Mouse (Mus musculus) kidney, postnatal 25 days (tissue): ENCODE results near the gene Zfp692.
"Not testable (repeated sequence)": the region's sequence is repeated elsewhere in the genome, so short reads cannot be mapped to it uniquely, and the experiment has no call there.

Source experiments
- DNase-seq, 2 experiments: peaks; one replicate each; pipeline ENCODE4 v3.0.0; 2021; ENCODE audit warnings: mixed read lengths in 2 of 2

The Zfp692 gene

DNA sequence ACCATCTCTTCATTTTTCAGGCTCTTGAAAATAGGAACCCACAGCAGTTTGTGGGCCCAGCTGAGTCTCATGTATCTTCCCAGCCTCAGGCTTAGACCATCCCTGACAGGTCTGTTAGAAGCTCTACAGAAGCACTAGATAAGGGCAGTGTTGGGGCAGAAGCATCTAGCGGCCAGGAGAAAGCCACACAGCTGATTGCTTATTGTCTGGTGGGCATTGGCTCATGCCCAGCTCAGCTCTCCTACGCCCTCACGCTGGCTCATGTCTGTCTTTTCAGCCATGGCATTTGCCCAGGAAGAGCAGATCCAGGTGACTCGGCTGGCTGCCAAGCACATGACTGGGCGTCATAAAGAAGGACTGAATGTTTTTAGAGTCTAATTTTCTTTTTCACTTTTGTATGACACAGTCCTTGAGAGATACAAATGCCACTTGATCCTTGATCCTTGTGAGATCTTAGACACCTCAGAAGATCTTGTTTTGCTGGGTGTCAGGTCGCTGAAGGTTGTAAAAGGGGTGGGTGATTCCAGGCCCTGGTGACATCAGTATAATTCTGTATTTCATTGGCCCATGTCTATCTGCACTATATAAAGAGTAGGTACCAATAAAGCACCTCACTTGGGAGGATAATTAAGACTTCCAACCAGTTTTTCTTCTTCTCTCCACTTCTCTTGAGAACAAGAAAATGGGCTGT lies 51.1 kb downstream of the Zfp692 start:
- peak; percentile 28 to 45 for DNase-seq

DNA sequence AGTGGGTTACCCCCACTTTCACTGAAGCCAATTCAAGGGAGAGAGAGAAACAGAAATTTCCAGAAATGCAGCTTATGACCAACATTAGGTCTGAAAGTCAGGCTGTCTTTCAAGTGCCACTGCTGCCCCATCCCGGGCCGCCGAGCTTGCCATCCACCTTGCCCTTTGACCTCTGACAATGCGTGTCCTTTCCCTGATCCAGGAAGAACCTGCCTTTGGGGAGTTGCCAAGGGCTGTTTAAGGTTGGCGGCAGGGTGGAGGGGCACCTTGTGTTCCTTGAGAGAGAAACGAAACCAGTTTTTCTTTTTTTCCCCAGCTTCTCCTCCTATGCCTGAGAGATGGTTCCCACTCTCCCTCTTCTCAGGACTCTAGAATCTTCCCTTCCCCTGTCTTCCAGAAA lies 55.7 kb downstream of the Zfp692 start:
- DNase-seq, result not testable (repeated sequence)
